Mouse (Mus musculus): ENCODE measurements around the gene Ephb1. TPM values are rescaled to one million over a fixed set of nuclear protein-coding genes. Genes with fewer than 3 reads are reported as not detected.
A peak's percentile ranks its signal among the peaks of the same experiment; 100 is the strongest.

Gene Ephb1
- polyA plus RNA-seq, 1 experiment from 2014 or later, result 9.5 TPM

DNA sequence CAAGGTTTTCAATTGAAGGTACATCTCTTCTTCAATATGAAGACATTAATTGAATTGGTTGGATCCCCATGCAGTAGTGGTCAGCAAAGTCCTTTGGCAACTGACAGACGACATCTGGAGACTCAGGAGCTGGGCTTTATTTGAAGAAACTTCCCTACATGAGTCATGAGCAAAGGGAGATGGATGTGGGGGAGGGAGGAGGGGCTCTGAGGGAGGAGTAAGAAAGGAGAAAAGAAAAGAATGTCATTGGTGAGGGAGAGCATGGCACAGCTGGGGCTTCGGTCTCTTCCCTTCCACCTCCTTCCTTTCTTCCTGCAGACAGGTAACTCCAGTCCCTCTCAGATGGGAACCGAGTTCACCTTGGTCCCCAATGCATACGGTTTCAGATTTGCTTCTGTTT is 431.6 kb downstream of the Ephb1 start:
- DNase-seq (ENCODE audit: low spot score), result no peak
- Histone ChIP-seq H3K4me3 (no peak overlapping the region), H3K4me1 (peaks cover 4% of the 10 kb centered on the region; the same call in 1 of the 2 replicates), H3K9me3 (replicated peaks) (no peaks in the 10 kb centered on the region), H3K27me3 (ENCODE audit: low read depth, poor library complexity, severe bottlenecking) (no peaks in the 10 kb centered on the region), H3K36me3 (0 out of 2 replicates have a peak, but pooled peaks cover 7% of the 10 kb centered on the region), H3K27ac (replicated peaks) (no peak overlapping the region)
- WGBS, result 90% methylated on average over 4 of the region's 4 CpGs

DNA sequence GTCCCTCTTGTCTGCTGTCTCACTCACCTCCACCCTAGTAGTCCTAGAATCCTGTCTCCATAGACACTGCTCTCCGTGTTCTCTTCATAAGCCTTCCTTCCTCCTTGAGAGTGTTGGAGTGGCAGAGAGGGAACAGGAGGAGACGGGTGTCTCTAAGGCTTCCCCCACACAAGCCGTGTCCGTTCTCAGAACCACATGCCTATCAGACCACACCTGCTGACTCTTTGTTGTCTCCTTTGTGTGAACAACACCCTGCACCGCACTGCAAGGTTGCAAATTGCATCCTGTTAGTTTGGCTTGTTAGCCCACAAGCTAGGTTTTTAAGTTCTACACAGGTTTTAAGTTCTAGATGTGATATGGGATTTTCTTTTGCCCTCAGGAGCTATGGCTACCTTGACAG is 435.2 kb downstream of the Ephb1 start:
- 89% methylated on average over 5 of the region's 5 CpGs for WGBS
- no peak for DNase-seq (ENCODE audit: low spot score)

DNA sequence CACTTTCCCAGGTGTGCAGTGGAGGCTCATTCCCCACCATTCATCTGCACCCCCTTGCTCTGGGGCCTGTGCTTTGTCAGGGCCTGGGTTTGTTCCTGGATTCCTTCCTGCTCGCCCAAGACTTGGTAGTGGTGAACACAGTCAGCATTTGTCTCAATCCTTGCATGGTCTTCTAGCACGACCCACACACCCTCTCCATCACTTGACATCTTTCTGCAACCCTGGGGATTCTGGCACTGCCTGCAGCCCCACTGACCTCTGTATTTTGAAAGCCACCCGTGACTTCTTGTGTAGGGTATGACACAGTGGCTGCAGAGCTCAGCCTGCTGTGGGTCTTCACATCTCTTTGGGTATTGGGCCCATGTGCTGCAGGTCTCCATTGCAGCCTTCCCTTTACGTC is 435.7 kb downstream of the Ephb1 start:
- Histone ChIP-seq H3K4me3 (no peak overlapping the region), H3K9me3 (replicated peaks) (no peaks in the 10 kb centered on the region), H3K36me3 (0 out of 2 replicates have a peak, but pooled peaks cover 5% of the 10 kb centered on the region), H3K27me3 (ENCODE audit: low read depth, poor library complexity, severe bottlenecking) (no peaks in the 10 kb centered on the region), H3K27ac (replicated peaks) (no peak overlapping the region), H3K4me1 (no peaks in the 10 kb centered on the region)
- DNase-seq (ENCODE audit: low spot score), result no peak
- 82% methylated on average over 4 of the region's 4 CpGs for WGBS

More for the DNA sequence above, 435.2 kb downstream of the Ephb1 start:
- Histone ChIP-seq H3K36me3 (0 out of 2 replicates have a peak, but pooled peaks cover 5% of the 10 kb centered on the region), H3K9me3 (replicated peaks) (no peaks in the 10 kb centered on the region), H3K4me1 (peaks cover 4% of the 10 kb centered on the region; the same call in 1 of the 2 replicates), H3K27ac (replicated peaks) (no peak overlapping the region), H3K27me3 (ENCODE audit: low read depth, poor library complexity, severe bottlenecking) (no peaks in the 10 kb centered on the region), H3K4me3 (no peak overlapping the region)

DNA sequence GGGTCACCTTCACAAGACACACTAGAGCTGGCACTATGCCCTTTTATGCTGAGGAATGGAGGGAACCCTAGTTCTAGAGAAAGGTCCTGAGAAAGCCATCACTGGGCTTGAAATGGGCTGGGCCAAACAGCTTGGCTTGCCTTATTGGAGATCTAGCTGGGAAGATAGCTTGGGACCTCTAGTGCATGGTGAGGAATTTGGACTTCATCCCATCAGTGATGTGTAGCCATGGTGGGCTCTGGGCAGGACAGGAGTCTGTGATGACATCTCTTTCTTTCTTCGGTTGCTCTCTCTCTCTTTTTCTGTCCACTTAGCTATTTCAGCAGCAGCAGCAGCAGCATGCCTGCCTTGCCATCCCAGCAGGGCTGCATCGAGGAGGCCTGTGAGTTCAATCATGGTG is 439.4 kb downstream of the Ephb1 start:
- peaks cover 5% of the 10 kb centered on the region; the same call in 1 of the 2 replicates for H3K4me1 ChIP-seq
- no peaks in the 10 kb centered on the region for H3K9me3 ChIP-seq (replicated peaks)
- H3K36me3 ChIP-seq, result no peaks in the 10 kb centered on the region
- peak; percentile 5 for DNase-seq (ENCODE audit: low spot score)
- H3K4me3 ChIP-seq, result no peak overlapping the region
- no peak overlapping the region for H3K27ac ChIP-seq (replicated peaks)
- no peaks in the 10 kb centered on the region for H3K27me3 ChIP-seq (ENCODE audit: low read depth, poor library complexity, severe bottlenecking)
- WGBS, result 77% methylated on average over 2 of the region's 2 CpGs

DNA sequence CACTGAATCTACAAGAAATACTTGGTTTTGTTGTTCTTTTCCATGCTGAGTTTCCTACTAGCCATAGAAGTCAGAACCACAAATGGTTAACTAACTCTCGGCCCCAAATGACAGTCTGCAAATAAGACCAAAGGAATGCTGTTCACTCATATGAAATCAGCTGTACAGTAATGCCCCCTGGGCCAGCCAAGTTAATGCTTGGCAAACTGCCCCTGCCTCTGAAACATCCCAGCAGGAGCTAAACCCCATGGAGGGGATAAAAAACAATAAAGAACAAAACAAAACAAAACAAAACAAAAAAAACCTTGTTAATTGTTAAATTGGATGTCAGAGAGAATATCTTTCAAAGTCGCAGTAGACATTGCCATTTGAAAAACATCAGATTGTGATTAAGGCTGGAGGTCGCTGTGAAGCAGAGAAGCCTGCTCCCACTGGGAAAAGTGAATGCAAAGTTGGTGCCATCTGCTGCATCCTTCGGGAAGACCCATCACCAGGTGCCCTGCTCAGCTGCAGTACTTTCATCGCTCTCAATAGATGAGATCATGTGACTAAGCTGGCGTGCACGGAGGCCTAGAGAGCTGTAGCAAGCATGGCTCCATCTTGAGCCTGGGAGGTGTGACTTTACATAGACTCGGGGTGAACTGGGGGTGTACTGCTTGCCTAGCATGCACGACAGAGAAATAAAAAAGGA is 443.2 kb downstream of the Ephb1 start:
- WGBS, result 70% methylated on average over 9 of the region's 9 CpGs
- DNase-seq (ENCODE audit: low spot score), result no peak
- no peaks in the 10 kb centered on the region for H3K9me3 ChIP-seq (replicated peaks)
- H3K27ac ChIP-seq (replicated peaks), result no peak overlapping the region
- H3K4me1 ChIP-seq, result peaks cover 29% of the 10 kb centered on the region
- H3K36me3 ChIP-seq, result no peaks in the 10 kb centered on the region
- H3K4me3 ChIP-seq, result no peak overlapping the region
- H3K27me3 ChIP-seq (ENCODE audit: low read depth, poor library complexity, severe bottlenecking), result no peaks in the 10 kb centered on the region; the same call in 1 of the 2 replicates

DNA sequence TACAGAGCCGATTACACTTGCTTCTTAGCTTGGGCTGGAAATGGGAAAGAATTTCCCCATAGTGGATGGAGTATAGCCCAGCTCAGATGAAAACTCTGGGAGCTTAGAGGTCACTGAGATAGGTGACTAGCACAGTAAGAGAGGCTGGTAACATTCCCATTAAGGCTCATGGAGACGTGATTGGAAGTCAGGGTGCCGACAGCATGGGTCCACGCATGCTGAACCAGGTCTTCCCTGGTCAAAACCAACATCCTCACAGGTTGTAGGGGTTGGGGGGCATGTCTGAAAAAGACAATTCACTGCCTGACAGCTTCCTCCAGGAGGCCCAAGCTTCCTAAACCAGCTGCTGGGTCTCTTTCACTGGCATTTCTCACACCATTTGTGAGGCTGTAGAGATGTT is 445.0 kb downstream of the Ephb1 start:
- H3K9me3 ChIP-seq (replicated peaks), result no peaks in the 10 kb centered on the region
- no peaks in the 10 kb centered on the region for H3K36me3 ChIP-seq
- H3K27me3 ChIP-seq (ENCODE audit: low read depth, poor library complexity, severe bottlenecking), result no peaks in the 10 kb centered on the region; the same call in 1 of the 2 replicates
- no peak for DNase-seq (ENCODE audit: low spot score)
- 89% methylated on average over 4 of the region's 4 CpGs for WGBS
- H3K27ac ChIP-seq (replicated peaks), result peak overlapping the region; percentile 84
- H3K4me1 ChIP-seq, result peaks cover 29% of the 10 kb centered on the region
- H3K4me3 ChIP-seq, result no peak overlapping the region

DNA sequence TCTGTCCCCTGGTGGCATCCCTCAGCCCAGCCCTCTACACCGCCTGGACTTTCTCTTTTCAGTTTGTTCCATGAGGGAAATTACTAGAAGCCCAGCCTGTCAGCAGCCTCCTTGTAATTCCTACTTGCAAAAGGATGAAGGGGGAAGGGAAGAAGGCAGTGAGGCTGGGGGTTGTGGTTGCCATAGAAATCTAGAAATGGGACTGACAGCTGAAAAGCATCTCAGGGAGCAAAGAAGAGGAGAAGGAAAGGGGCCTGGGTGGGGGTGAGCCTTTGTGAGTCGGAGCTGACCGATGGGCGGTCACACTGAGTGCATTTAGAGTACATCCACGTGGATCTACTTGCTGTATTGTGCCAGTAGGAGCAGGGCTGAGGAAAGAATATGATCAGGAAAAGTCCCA is 445.6 kb downstream of the Ephb1 start:
- H3K4me1 ChIP-seq, result peaks cover 29% of the 10 kb centered on the region
- no peaks in the 10 kb centered on the region for H3K9me3 ChIP-seq (replicated peaks)
- WGBS, result 30% methylated on average over 5 of the region's 5 CpGs
- no peaks in the 10 kb centered on the region for H3K36me3 ChIP-seq
- H3K4me3 ChIP-seq, result peak overlapping the region; percentile 20; the same call in 1 of the 2 replicates
- peak; percentile 72 for DNase-seq (ENCODE audit: low spot score)
- H3K27ac ChIP-seq (replicated peaks), result peak overlapping the region; percentile 84
- H3K27me3 ChIP-seq (ENCODE audit: low read depth, poor library complexity, severe bottlenecking), result no peaks in the 10 kb centered on the region; the same call in 1 of the 2 replicates

DNA sequence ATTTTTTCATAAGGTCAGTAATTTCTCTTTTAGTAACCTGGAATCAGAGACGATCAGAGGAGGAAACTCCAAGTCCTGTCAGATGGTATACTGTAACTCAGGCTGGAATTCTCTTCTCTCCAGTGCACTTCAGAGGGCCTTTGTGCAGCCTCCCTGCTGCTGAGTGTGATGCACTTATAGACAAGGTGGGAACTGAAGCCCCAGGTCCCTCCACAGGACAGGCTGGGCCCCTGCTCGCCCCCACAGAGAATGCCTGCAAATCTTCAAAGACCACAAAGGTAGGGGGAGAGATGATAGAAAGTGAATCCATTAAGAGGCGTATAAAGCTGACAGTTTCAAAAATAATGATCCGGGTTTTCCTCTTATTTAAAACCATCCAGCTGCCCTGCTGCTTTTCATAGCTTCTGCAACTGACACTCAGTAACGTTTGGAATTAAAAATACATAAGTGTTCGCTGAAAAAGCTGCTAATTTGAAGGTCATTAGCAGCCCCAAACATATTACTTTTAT is 446.7 kb downstream of the Ephb1 start:
- Histone ChIP-seq H3K9me3 (replicated peaks) (no peaks in the 10 kb centered on the region), H3K4me3 (no peak overlapping the region), H3K27me3 (ENCODE audit: low read depth, poor library complexity, severe bottlenecking) (no peaks in the 10 kb centered on the region; the same call in 1 of the 2 replicates), H3K36me3 (no peaks in the 10 kb centered on the region), H3K4me1 (peaks cover 29% of the 10 kb centered on the region), H3K27ac (replicated peaks) (0 out of 2 replicates have a peak overlapping the region, but pooled peaks have one; percentile 53)
- DNase-seq (ENCODE audit: low spot score), result no peak
- WGBS, result 72% methylated on average over 6 of the region's 6 CpGs

DNA sequence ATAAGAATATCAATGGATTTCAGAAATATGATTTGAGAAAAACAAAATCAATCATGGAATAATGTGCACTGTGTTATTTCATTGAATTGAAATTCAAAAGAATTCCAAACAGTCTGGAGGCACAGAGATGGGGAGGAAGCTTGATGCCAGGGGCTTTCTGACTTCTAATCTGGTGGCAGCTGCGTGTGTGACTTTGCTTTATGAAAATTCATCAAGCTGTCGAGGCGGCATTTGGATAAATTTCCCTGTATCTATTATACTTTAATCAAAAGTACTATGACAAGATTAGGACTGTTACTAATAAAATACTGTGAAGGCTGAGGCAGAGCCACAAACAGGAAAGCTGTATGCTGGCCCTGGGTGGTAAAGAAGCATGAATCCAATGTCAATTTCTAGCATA is 451.1 kb downstream of the Ephb1 start:
- Histone ChIP-seq H3K4me3 (no peak overlapping the region), H3K36me3 (no peaks in the 10 kb centered on the region), H3K27ac (replicated peaks) (no peak overlapping the region), H3K4me1 (peaks cover 8% of the 10 kb centered on the region), H3K9me3 (replicated peaks) (no peaks in the 10 kb centered on the region), H3K27me3 (ENCODE audit: low read depth, poor library complexity, severe bottlenecking) (no peaks in the 10 kb centered on the region; the same call in 1 of the 2 replicates)
- no peak for DNase-seq (ENCODE audit: low spot score)
- 94% methylated on average over 3 of the region's 3 CpGs for WGBS

DNA sequence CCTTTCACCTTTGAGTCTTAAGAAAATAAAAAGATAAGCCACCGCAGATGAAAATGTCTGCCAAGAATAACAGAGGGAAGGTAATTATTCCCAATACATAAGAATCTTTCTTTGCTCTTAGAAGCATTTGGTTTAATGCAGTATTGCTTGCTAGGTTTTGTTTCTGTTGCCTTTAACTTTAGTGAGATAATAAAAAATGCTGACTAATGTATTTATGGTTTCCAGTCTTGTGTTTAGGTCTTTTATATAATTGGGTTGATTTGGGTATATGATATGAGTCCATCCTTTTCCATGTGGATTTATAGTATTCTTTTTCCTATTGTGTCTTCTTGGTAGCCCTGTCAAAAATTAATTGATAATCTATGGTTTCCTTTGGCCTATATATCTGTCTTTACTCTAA is 456.6 kb downstream of the Ephb1 start:
- 97% methylated on average over 1 of the region's 1 CpGs for WGBS
- Histone ChIP-seq H3K27ac (replicated peaks) (no peak overlapping the region), H3K9me3 (replicated peaks) (no peaks in the 10 kb centered on the region), H3K4me3 (no peak overlapping the region), H3K36me3 (no peaks in the 10 kb centered on the region), H3K27me3 (ENCODE audit: low read depth, poor library complexity, severe bottlenecking) (no peaks in the 10 kb centered on the region), H3K4me1 (no peaks in the 10 kb centered on the region)
- DNase-seq (ENCODE audit: low spot score), result no peak

DNA sequence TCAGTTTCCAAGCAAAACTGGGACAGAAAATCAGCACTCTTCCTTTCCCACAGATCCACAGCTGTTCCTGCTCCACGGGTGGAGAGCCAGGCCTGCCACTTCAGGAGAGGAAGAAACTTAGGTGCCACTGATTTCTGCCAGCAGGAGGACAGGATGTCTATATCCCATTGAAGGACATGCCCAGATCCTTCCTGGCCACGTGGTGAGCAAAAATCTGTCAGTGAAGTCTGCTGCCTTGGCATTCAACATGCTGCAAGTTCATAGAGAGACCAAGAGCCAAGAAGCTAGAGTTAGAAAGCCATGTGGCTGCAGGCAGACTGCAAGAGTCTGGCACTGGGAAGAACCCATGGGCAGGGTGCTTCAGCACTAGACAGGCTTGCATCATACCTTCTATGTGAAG is 471.2 kb downstream of the Ephb1 start:
- no peak for DNase-seq (ENCODE audit: low spot score)
- WGBS, result 66% methylated on average over 2 of the region's 2 CpGs
- Histone ChIP-seq H3K36me3 (no peaks in the 10 kb centered on the region), H3K4me3 (no peak overlapping the region), H3K27ac (replicated peaks) (no peak overlapping the region), H3K4me1 (no peaks in the 10 kb centered on the region), H3K27me3 (ENCODE audit: low read depth, poor library complexity, severe bottlenecking) (no peaks in the 10 kb centered on the region), H3K9me3 (replicated peaks) (no peaks in the 10 kb centered on the region)

DNA sequence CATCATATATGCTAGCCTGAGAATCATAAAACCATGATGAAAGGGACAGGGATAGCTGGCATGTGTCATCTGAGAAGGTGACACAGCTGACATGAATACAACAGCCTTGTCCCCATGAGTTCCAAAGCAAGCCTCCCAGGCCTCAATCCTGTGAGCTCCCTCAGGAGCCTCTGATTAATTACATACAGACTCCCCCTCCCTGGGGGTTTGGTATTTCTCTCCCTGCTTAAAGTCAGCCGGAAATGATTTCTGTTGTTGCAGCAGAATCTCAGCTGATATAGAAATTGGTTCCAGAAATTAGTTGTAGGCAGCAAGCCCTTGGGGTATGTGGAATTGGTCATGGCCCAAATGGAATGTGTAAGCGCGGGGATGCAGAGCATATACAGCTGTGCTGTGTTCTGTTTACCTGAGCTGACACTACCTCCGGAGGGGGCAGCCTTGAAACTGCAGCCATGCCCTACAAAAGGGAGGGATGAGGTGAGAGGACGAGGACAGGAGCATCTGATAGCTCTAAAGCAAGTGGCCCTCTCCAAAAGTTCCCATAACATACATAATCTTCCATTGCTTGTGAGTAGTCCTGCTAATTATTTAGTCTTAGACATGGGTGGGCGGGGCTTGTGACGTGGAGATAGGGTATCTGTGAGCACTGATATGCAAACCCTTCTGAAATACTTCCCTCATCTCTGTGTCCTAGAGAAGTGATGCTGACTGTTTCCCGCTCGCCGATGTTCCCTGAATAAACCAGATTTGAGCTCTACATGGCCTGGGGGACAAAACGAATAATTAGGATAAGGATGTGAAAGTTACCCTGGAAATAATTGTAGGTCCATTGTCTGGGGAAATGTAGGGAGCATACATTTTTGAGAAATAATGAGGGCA is 477.1 kb downstream of the Ephb1 start:
- Histone ChIP-seq H3K27ac (replicated peaks) (no peak overlapping the region), H3K4me3 (no peak overlapping the region), H3K36me3 (no peaks in the 10 kb centered on the region), H3K9me3 (replicated peaks) (no peaks in the 10 kb centered on the region), H3K27me3 (ENCODE audit: low read depth, poor library complexity, severe bottlenecking) (no peaks in the 10 kb centered on the region), H3K4me1 (no peaks in the 10 kb centered on the region)
- no peak for DNase-seq (ENCODE audit: low spot score)
- WGBS, result 78% methylated on average over 11 of the region's 11 CpGs

All from midbrain, embryonic 10.5 days (tissue).